Mouse (Mus musculus): Measurements from ENCODE around the gene Steap3.
"Not testable (repeated sequence)": the region's sequence is repeated elsewhere in the genome, so short reads cannot be mapped to it uniquely, and the experiment has no call there.

Steap3 gene

GRCm38 (mm10) chr1:120272605-120273004, at the start of gene Steap3:
TSS of gene Steap3 (minus strand) at chr1:120272705.
- DNase-seq (ENCODE audit: low spot score in 2 of 2): no peak

GRCm38 (mm10) chr1:120321270-120322021, 48.9 kb upstream of the Steap3 start:
- no peak for DNase-seq (ENCODE audit: low spot score in 2 of 2)

- DNase-seq (ENCODE audit: low spot score in 2 of 2): no peak
Measured at GRCm38 (mm10) chr1:120305801-120306200, 33.3 kb upstream of the Steap3 start.

- DNase-seq (ENCODE audit: low spot score in 2 of 2): no peak
Measured at GRCm38 (mm10) chr1:120296936-120297335, 24.4 kb upstream of the Steap3 start.

- DNase-seq (ENCODE audit: low spot score in 2 of 2): no peak
Measured at GRCm38 (mm10) chr1:120293803-120294202, 21.3 kb upstream of the Steap3 start.

GRCm38 (mm10) chr1:120291709-120292108, 19.2 kb upstream of the Steap3 start:
- no peak for DNase-seq (ENCODE audit: low spot score in 2 of 2)

GRCm38 (mm10) chr1:120289843-120290242, 17.3 kb upstream of the Steap3 start:
- DNase-seq (ENCODE audit: low spot score in 2 of 2): no peak

- DNase-seq (ENCODE audit: low spot score in 2 of 2): no peak
Measured at GRCm38 (mm10) chr1:120287679-120288078, 15.2 kb upstream of the Steap3 start.

- not testable (repeated sequence) for DNase-seq (ENCODE audit: low spot score in 2 of 2)
Measured at GRCm38 (mm10) chr1:120276058-120276457, 3.6 kb upstream of the Steap3 start.

GRCm38 (mm10) chr1:120275224-120275623, 2.7 kb upstream of the Steap3 start:
- no peak for DNase-seq (ENCODE audit: low spot score in 2 of 2)

GRCm38 (mm10) chr1:120270882-120271281, 1.6 kb downstream of the Steap3 start:
- no peak for DNase-seq (ENCODE audit: low spot score in 2 of 2)

GRCm38 (mm10) chr1:120270115-120270514, 2.4 kb downstream of the Steap3 start:
- no peak for DNase-seq (ENCODE audit: low spot score in 2 of 2)

- no peak for DNase-seq (ENCODE audit: low spot score in 2 of 2)
Measured at GRCm38 (mm10) chr1:120267631-120268030, 4.9 kb downstream of the Steap3 start.

- DNase-seq (ENCODE audit: low spot score in 2 of 2): no peak
Measured at GRCm38 (mm10) chr1:120266460-120266859, 6.0 kb downstream of the Steap3 start.

- peak; percentile 85 to 91 for DNase-seq (ENCODE audit: low spot score in 2 of 2)
Measured at GRCm38 (mm10) chr1:120264861-120265686, 7.4 kb downstream of the Steap3 start.

- DNase-seq (ENCODE audit: low spot score in 2 of 2): no peak
Measured at GRCm38 (mm10) chr1:120263226-120263625, 9.3 kb downstream of the Steap3 start.

GRCm38 (mm10) chr1:120261166-120261565, 11.3 kb downstream of the Steap3 start:
- DNase-seq (ENCODE audit: low spot score in 2 of 2): no peak

- DNase-seq (ENCODE audit: low spot score in 2 of 2): no peak
Measured at GRCm38 (mm10) chr1:120259249-120259648, 13.3 kb downstream of the Steap3 start.

GRCm38 (mm10) chr1:120258744-120259143, 13.8 kb downstream of the Steap3 start:
- no peak for DNase-seq (ENCODE audit: low spot score in 2 of 2)

- no peak for DNase-seq (ENCODE audit: low spot score in 2 of 2)
Measured at GRCm38 (mm10) chr1:120258245-120258644, 14.3 kb downstream of the Steap3 start.

- no peak for DNase-seq (ENCODE audit: low spot score in 2 of 2)
Measured at GRCm38 (mm10) chr1:120253751-120254150, 18.8 kb downstream of the Steap3 start.

- no peak for DNase-seq (ENCODE audit: low spot score in 2 of 2)
Measured at GRCm38 (mm10) chr1:120252519-120253160, 19.9 kb downstream of the Steap3 start.

Measured in urinary bladder, postnatal 36 days (tissue).